Mouse (Mus musculus) embryonic fibroblast, embryonic 13.5 days (primary cell): Measurements from ENCODE around the gene Slc13a5. TPM values are rescaled to one million over a fixed set of nuclear protein-coding genes. Genes with fewer than 3 reads are reported as not detected.

Experiments
- H3K27ac ChIP-seq: 2 replicates; pipeline ENCODE4 v1.5.1; 2012; ENCODE audit warnings: low read length, control low read depth, inconsistent platforms; ENCODE audit not compliant: insufficient read depth
- H3K4me1 ChIP-seq: 2 replicates; pipeline ENCODE4 v1.6.1; 2011; ENCODE audit warnings: low read length; ENCODE audit not compliant: control insufficient read depth, insufficient read depth
- H3K4me3 ChIP-seq: 2 replicates; pipeline ENCODE4 v1.5.1; 2011; ENCODE audit warnings: mild to moderate bottlenecking, control low read depth, low read length; ENCODE audit not compliant: insufficient read depth
- CTCF ChIP-seq: IDR thresholded peaks from 2 replicates; pipeline ENCODE4 v1.5.1; 2011; ENCODE audit warnings: mild to moderate bottlenecking, control low read depth, low read length, moderate library complexity, borderline replicate concordance; ENCODE audit not compliant: insufficient read depth
- POLR2A ChIP-seq: IDR thresholded peaks from 2 replicates; pipeline ENCODE4 v1.6.1; 2011; ENCODE audit warnings: low read depth, mild to moderate bottlenecking, control low read depth, low read length, moderate library complexity
- polyA plus RNA-seq: library from polyadenylated mRNA; stranded (reverse); fragments of >200 nt; gene quantifications from 2 replicates; pipeline ENCODE4 v1.2.4, GENCODE M21; 2011; ENCODE audit warnings: low read depth; ENCODE audit not compliant: missing spikeins, insufficient read length

Gene Slc13a5
- polyA plus RNA-seq, 1 experiment = 0.74 TPM

- no peak for TF ChIP-seq CTCF
- peak; percentile 17 for TF ChIP-seq POLR2A
- Histone ChIP-seq H3K27ac (no peak within 1 kb of the TSS), H3K4me1 (no peaks in the 10 kb centered on the region), H3K4me3 (peak within 1 kb of the TSS; percentile 96)
Observed at GRCm38 (mm10) chr11:72206341-72207203, 60.5 kb downstream of the Slc13a5 start, which contains the start of gene Gm43951. TSS of gene Gm43951 (minus strand) at chr11:72206840.

- Histone ChIP-seq H3K4me3 (no peak overlapping the region), H3K27ac (no peak overlapping the region), H3K4me1 (no peaks in the 10 kb centered on the region)
- no peak for TF ChIP-seq CTCF
- no peak for TF ChIP-seq POLR2A
Observed at GRCm38 (mm10) chr11:72205256-72205655, 61.8 kb downstream of the Slc13a5 start.

- no peaks in the 10 kb centered on the region for H3K4me1 ChIP-seq
- TF ChIP-seq CTCF (no peak), POLR2A (no peak)
- H3K4me3 ChIP-seq = no peak overlapping the region
- H3K27ac ChIP-seq = no peak overlapping the region
Observed at GRCm38 (mm10) chr11:72203440-72203839, 63.6 kb downstream of the Slc13a5 start.

- TF ChIP-seq POLR2A (no peak), CTCF (no peak)
Observed at GRCm38 (mm10) chr11:72196506-72196905, 70.5 kb downstream of the Slc13a5 start.

GRCm38 (mm10) chr11:72194259-72194658 is 72.8 kb downstream of the Slc13a5 start:
- Histone ChIP-seq H3K27ac (no peak overlapping the region), H3K4me1 (no peaks in the 10 kb centered on the region), H3K4me3 (no peak overlapping the region)
- TF ChIP-seq CTCF = no peak
- TF ChIP-seq POLR2A = no peak

More at GRCm38 (mm10) chr11:72196506-72196905, 70.5 kb downstream of the Slc13a5 start:
- Histone ChIP-seq H3K4me1 (no peaks in the 10 kb centered on the region), H3K27ac (no peak overlapping the region; the same call in 1 of the 2 replicates), H3K4me3 (no peak overlapping the region)

Other genes starting within 250 kb of the Slc13a5 start
- 0.20 and 0.30 TPM in 2 replicates for gene Aipl1, start 229.7 kb downstream of the Slc13a5 start, polyA plus RNA-seq
- gene Pimreg, start 225.2 kb downstream of the Slc13a5 start, polyA plus RNA-seq = 26.6 and 32.9 TPM in 2 replicates
- gene Pitpnm3, start 131.4 kb downstream of the Slc13a5 start, polyA plus RNA-seq = 0.89 and 1.1 TPM in 2 replicates
- 0.90 and 1.1 TPM in 2 replicates for gene Gm43951, start 60.4 kb downstream of the Slc13a5 start, polyA plus RNA-seq
- gene 4933427D14Rik, start 59.8 kb downstream of the Slc13a5 start, polyA plus RNA-seq = 8.0 and 11.8 TPM in 2 replicates
- gene Txndc17, start 59.7 kb downstream of the Slc13a5 start, polyA plus RNA-seq = 131 and 168 TPM in 2 replicates
- 13.5 and 13.8 TPM in 2 replicates for gene Med31, start 51.6 kb downstream of the Slc13a5 start, polyA plus RNA-seq
- gene Xaf1, start 34.4 kb upstream of the Slc13a5 start, polyA plus RNA-seq = 42.3 and 73.5 TPM in 2 replicates
- not detected in 2 replicates for gene Fbxo39, start 47.2 kb upstream of the Slc13a5 start, polyA plus RNA-seq
- gene Tekt1, start 95.2 kb upstream of the Slc13a5 start, polyA plus RNA-seq = not detected in 2 replicates
- 0.28 TPM in 1 of 2 replicates, not detected in the other for gene Smtnl2, start 144.5 kb upstream of the Slc13a5 start, polyA plus RNA-seq
- not detected in 2 replicates for gene Ggt6, start 168.3 kb upstream of the Slc13a5 start, polyA plus RNA-seq
- 124 and 138 TPM in 2 replicates for gene Mybbp1a, start 174.1 kb upstream of the Slc13a5 start, polyA plus RNA-seq
- 0.45 and 1.3 TPM in 2 replicates for gene Spns2, start 222.7 kb upstream of the Slc13a5 start, polyA plus RNA-seq